Mouse (Mus musculus): Measurements from ENCODE around the gene Spry2. TPM values are rescaled to one million over a fixed set of nuclear protein-coding genes. Genes with fewer than 3 reads are reported as not detected.

The Spry2 gene
- polyA plus RNA-seq, 1 experiment from 2014 or later = 53.5 TPM

GRCm38 (mm10) chr14:105890516-105891231 is 5.9 kb downstream of the Spry2 start:
- Histone ChIP-seq H3K4me1 (peaks cover 16% of the 10 kb centered on the region), H3K4me2 (replicated peaks) (no peak overlapping the region), H3K36me3 (peaks cover 9% of the 10 kb centered on the region), H3K4me3 (no peak overlapping the region), H3K27me3 (no peaks in the 10 kb centered on the region), H3K9ac (no peak overlapping the region), H3K9me3 (no peaks in the 10 kb centered on the region), H3K27ac (no peak overlapping the region)
- ATAC-seq (ENCODE audit: insufficient number of reproducible peaks, insufficient read depth, low FRiP score, low TSS enrichment) = no peak
- 37% methylated on average over 5 of the region's 5 CpGs for WGBS

- 87% methylated on average over 9 of the region's 9 CpGs for WGBS
- Histone ChIP-seq H3K27me3 (no peaks in the 10 kb centered on the region), H3K4me1 (peaks cover 4% of the 10 kb centered on the region; the same call in 1 of the 2 replicates), H3K9me3 (no peaks in the 10 kb centered on the region), H3K36me3 (no peaks in the 10 kb centered on the region), H3K27ac (no peak overlapping the region), H3K9ac (no peak overlapping the region), H3K4me2 (replicated peaks) (no peak overlapping the region), H3K4me3 (no peak overlapping the region)
- ATAC-seq (ENCODE audit: insufficient number of reproducible peaks, insufficient read depth, low FRiP score, low TSS enrichment) = no peak
These were observed 9.8 kb downstream of the Spry2 start for GRCm38 (mm10) chr14:105886643-105887374.

GRCm38 (mm10) chr14:105885249-105885648 is 11.4 kb downstream of the Spry2 start:
- ATAC-seq (ENCODE audit: insufficient number of reproducible peaks, insufficient read depth, low FRiP score, low TSS enrichment) = no peak
- H3K9me3 ChIP-seq = no peaks in the 10 kb centered on the region
- no peak overlapping the region for H3K4me3 ChIP-seq
- peaks cover 2% of the 10 kb centered on the region; the same call in 1 of the 2 replicates for H3K4me1 ChIP-seq
- 83% methylated on average over 6 of the region's 6 CpGs for WGBS
- H3K27ac ChIP-seq = no peak overlapping the region
- H3K4me2 ChIP-seq (replicated peaks) = no peak overlapping the region
- no peaks in the 10 kb centered on the region for H3K36me3 ChIP-seq
- no peaks in the 10 kb centered on the region for H3K27me3 ChIP-seq
- H3K9ac ChIP-seq = no peak overlapping the region

GRCm38 (mm10) chr14:105883215-105883614 is 13.4 kb downstream of the Spry2 start:
- Histone ChIP-seq H3K27me3 (no peaks in the 10 kb centered on the region), H3K4me1 (no peaks in the 10 kb centered on the region), H3K9me3 (no peaks in the 10 kb centered on the region), H3K36me3 (no peaks in the 10 kb centered on the region), H3K4me2 (replicated peaks) (no peak overlapping the region), H3K4me3 (no peak overlapping the region), H3K9ac (no peak overlapping the region), H3K27ac (no peak overlapping the region)
- ATAC-seq (ENCODE audit: insufficient number of reproducible peaks, insufficient read depth, low FRiP score, low TSS enrichment) = no peak
- 82% methylated on average over 6 of the region's 6 CpGs for whole genome bisulfite sequencing

- 86% methylated on average over 10 of the region's 10 CpGs for WGBS
- H3K27me3 ChIP-seq = no peaks in the 10 kb centered on the region
- H3K4me2 ChIP-seq (replicated peaks) = no peak overlapping the region
- H3K9ac ChIP-seq = no peak overlapping the region
- no peak overlapping the region for H3K4me3 ChIP-seq
- H3K36me3 ChIP-seq = no peaks in the 10 kb centered on the region
- no peak overlapping the region for H3K27ac ChIP-seq
- no peak for ATAC-seq (ENCODE audit: insufficient number of reproducible peaks, insufficient read depth, low FRiP score, low TSS enrichment)
- H3K9me3 ChIP-seq = no peaks in the 10 kb centered on the region
- no peaks in the 10 kb centered on the region for H3K4me1 ChIP-seq
These were observed 18.3 kb downstream of the Spry2 start for GRCm38 (mm10) chr14:105878359-105878758.

- H3K4me2 ChIP-seq (replicated peaks) = no peak overlapping the region
- 73% methylated on average over 7 of the region's 7 CpGs for WGBS
- H3K4me1 ChIP-seq = no peaks in the 10 kb centered on the region
- no peak overlapping the region for H3K9ac ChIP-seq
- no peaks in the 10 kb centered on the region for H3K36me3 ChIP-seq
- H3K27ac ChIP-seq = no peak overlapping the region
- ATAC-seq (ENCODE audit: insufficient number of reproducible peaks, insufficient read depth, low FRiP score, low TSS enrichment) = no peak
- no peaks in the 10 kb centered on the region for H3K27me3 ChIP-seq
- H3K9me3 ChIP-seq = no peaks in the 10 kb centered on the region
- H3K4me3 ChIP-seq = no peak overlapping the region
These were observed 20.2 kb downstream of the Spry2 start for GRCm38 (mm10) chr14:105876375-105876774.

- peak overlapping the region; percentile 14 for H3K4me2 ChIP-seq (replicated peaks)
- 0 out of 2 replicates have a peak, but pooled peaks cover 5% of the 10 kb centered on the region for H3K4me1 ChIP-seq
- H3K27ac ChIP-seq = 0 out of 2 replicates have a peak overlapping the region, but pooled peaks have one; percentile 46
- no peak for ATAC-seq (ENCODE audit: insufficient number of reproducible peaks, insufficient read depth, low FRiP score, low TSS enrichment)
- no peak overlapping the region for H3K4me3 ChIP-seq
- WGBS = 27% methylated on average over 14 of the region's 14 CpGs
- no peaks in the 10 kb centered on the region for H3K27me3 ChIP-seq
- no peaks in the 10 kb centered on the region for H3K36me3 ChIP-seq
- H3K9me3 ChIP-seq = peaks cover 2% of the 10 kb centered on the region; the same call in 1 of the 2 replicates
- H3K9ac ChIP-seq = no peak overlapping the region
These were observed 26.2 kb downstream of the Spry2 start for GRCm38 (mm10) chr14:105870370-105870936.

GRCm38 (mm10) chr14:105865381-105865938 is 31.2 kb downstream of the Spry2 start:
- 93% methylated on average over 5 of the region's 5 CpGs for WGBS
- Histone ChIP-seq H3K4me3 (no peak overlapping the region), H3K27me3 (no peaks in the 10 kb centered on the region), H3K9ac (no peak overlapping the region), H3K4me2 (replicated peaks) (no peak overlapping the region), H3K9me3 (peaks cover 2% of the 10 kb centered on the region; the same call in 1 of the 2 replicates), H3K4me1 (0 out of 2 replicates have a peak, but pooled peaks cover 4% of the 10 kb centered on the region), H3K27ac (no peak overlapping the region), H3K36me3 (no peaks in the 10 kb centered on the region)
- ATAC-seq (ENCODE audit: insufficient number of reproducible peaks, insufficient read depth, low FRiP score, low TSS enrichment) = no peak

GRCm38 (mm10) chr14:105862199-105862598 is 34.4 kb downstream of the Spry2 start:
- H3K27ac ChIP-seq = no peak overlapping the region
- H3K36me3 ChIP-seq = no peaks in the 10 kb centered on the region
- no peak overlapping the region for H3K4me3 ChIP-seq
- no peaks in the 10 kb centered on the region for H3K4me1 ChIP-seq
- 63% methylated on average over 11 of the region's 11 CpGs for WGBS
- H3K27me3 ChIP-seq = no peaks in the 10 kb centered on the region
- no peak for ATAC-seq (ENCODE audit: insufficient number of reproducible peaks, insufficient read depth, low FRiP score, low TSS enrichment)
- no peaks in the 10 kb centered on the region for H3K9me3 ChIP-seq
- no peak overlapping the region for H3K4me2 ChIP-seq (replicated peaks)
- H3K9ac ChIP-seq = no peak overlapping the region

- Histone ChIP-seq H3K27ac (no peak overlapping the region), H3K9me3 (no peaks in the 10 kb centered on the region), H3K9ac (no peak overlapping the region), H3K4me3 (no peak overlapping the region), H3K36me3 (no peaks in the 10 kb centered on the region), H3K4me2 (replicated peaks) (no peak overlapping the region), H3K4me1 (no peaks in the 10 kb centered on the region), H3K27me3 (no peaks in the 10 kb centered on the region)
- no peak for ATAC-seq (ENCODE audit: insufficient number of reproducible peaks, insufficient read depth, low FRiP score, low TSS enrichment)
- 37% methylated on average over 6 of the region's 6 CpGs for WGBS
These were observed 35.7 kb downstream of the Spry2 start for GRCm38 (mm10) chr14:105860920-105861319.

- H3K9me3 ChIP-seq = no peaks in the 10 kb centered on the region
- H3K4me3 ChIP-seq = no peak overlapping the region
- no peak overlapping the region for H3K9ac ChIP-seq
- no peak for ATAC-seq (ENCODE audit: insufficient number of reproducible peaks, insufficient read depth, low FRiP score, low TSS enrichment)
- no peaks in the 10 kb centered on the region for H3K36me3 ChIP-seq
- 89% methylated on average over 4 of the region's 4 CpGs for WGBS
- no peak overlapping the region for H3K27ac ChIP-seq
- no peaks in the 10 kb centered on the region for H3K4me1 ChIP-seq
- H3K27me3 ChIP-seq = no peaks in the 10 kb centered on the region
- H3K4me2 ChIP-seq (replicated peaks) = no peak overlapping the region
These were observed 36.3 kb downstream of the Spry2 start for GRCm38 (mm10) chr14:105860276-105860675.
